ENCODE assay signal across 9 mouse cellular contexts in the genomic region with DNA sequence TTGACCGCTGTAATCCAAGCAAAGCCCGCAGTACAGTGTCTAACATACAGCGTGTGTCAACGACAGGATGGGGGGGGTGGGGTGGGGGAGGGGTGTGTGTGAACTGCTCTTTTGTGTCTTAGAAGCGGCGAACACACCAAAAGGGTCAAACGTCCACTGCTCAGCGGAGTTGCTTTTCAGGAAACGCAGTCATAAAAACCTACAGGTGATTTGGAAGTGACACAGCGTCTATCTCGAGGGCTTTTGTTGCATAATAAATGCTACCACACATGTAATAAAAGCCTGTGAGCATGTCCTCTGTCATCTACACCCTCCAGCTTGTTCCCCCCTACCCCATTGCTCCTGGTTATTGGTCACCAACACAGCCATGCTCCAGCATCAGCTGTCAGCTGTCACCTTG. TPM values are rescaled to one million over a fixed set of nuclear protein-coding genes. Genes with fewer than 3 reads are reported as not detected.
DNase-seq lines count a peak whose midpoint lies in the region; ATAC-seq and TF ChIP-seq lines count a peak whose summit lies in the region.
"Had no signal": no experiment of that assay in that cellular context is flagged by ENCODE, and none has a peak within 500 bp of the region (broad histone marks: within the 10 kb centered on the region; RNA-seq: fewer than 3 reads in every experiment).

No protein-coding gene starts in this region.

- peak overlapping the region; percentile 21; the same call in 1 of the 2 replicates for H3K9ac ChIP-seq in kidney, embryonic 15.5 days
- no peak overlapping the region; the same call in 1 of the 2 replicates for H3K9ac ChIP-seq in hindbrain, postnatal 0 days (replicated peaks; ENCODE audit: low read length)
- peak overlapping the region; percentile 32; the same call in 1 of the 2 replicates for H3K9ac ChIP-seq in midbrain, embryonic 15.5 days

- 0 out of 2 replicates have a peak, but pooled peaks cover 9% of the 10 kb centered on the region for H3K27me3 ChIP-seq in kidney, embryonic 15.5 days
- H3K27me3 ChIP-seq in hindbrain, postnatal 0 days (ENCODE audit: insufficient read depth, low read length) = no peaks in the 10 kb centered on the region
- H3K27me3 ChIP-seq in midbrain, embryonic 15.5 days (replicated peaks) = no peaks in the 10 kb centered on the region
- H3K27me3 ChIP-seq: Patski had no signal

- peak overlapping the region; percentile 37 for H3K4me3 ChIP-seq in kidney, embryonic 15.5 days (replicated peaks)
- 0 out of 2 replicates have a peak overlapping the region, but pooled peaks have one; percentile 10 for H3K4me3 ChIP-seq in cortical plate, adult 2 months (ENCODE audit: insufficient read depth, low read length)
- H3K4me3 ChIP-seq in hindbrain, postnatal 0 days (ENCODE audit: low read length) = 0 out of 2 replicates have a peak overlapping the region, but pooled peaks have one; percentile 14
- H3K4me3 ChIP-seq in midbrain, embryonic 15.5 days = peak overlapping the region; percentile 27

- peak overlapping the region; percentile 67 for H3K4me2 ChIP-seq in kidney, embryonic 15.5 days
- H3K4me2 ChIP-seq in hindbrain, postnatal 0 days (ENCODE audit: low read depth, low read length) = peak overlapping the region; percentile 54
- peak overlapping the region; percentile 53 for H3K4me2 ChIP-seq in midbrain, embryonic 15.5 days

- DNase-seq in kidney, adult 18-20 months = no peak
- peak; percentile 34 for DNase-seq in hindbrain, postnatal 0 days (ENCODE audit: low spot score)
- DNase-seq in left cerebral cortex, adult 18-20 months (ENCODE audit: low spot score in 2 of 2) = no peak
- no peak for DNase-seq in right cerebral cortex, postnatal 14 days
- DNase-seq in layer of hippocampus, adult 8-10 months (ENCODE audit: low spot score in 2 of 2) = no peak

- H3K9me3 ChIP-seq in kidney, embryonic 15.5 days (replicated peaks) = no peaks in the 10 kb centered on the region
- H3K9me3 ChIP-seq in hindbrain, postnatal 0 days (ENCODE audit: low read length) = no peaks in the 10 kb centered on the region
- no peaks in the 10 kb centered on the region for H3K9me3 ChIP-seq in midbrain, embryonic 15.5 days

- H3K36me3 ChIP-seq in kidney, embryonic 15.5 days = no peaks in the 10 kb centered on the region
- no peaks in the 10 kb centered on the region for H3K36me3 ChIP-seq in hindbrain, postnatal 0 days (ENCODE audit: insufficient read depth, low read length)
- no peaks in the 10 kb centered on the region for H3K36me3 ChIP-seq in midbrain, embryonic 15.5 days (replicated peaks)

- WGBS in kidney, embryonic 15.5 days = 7% methylated on average over 11 of the region's 11 CpGs
- WGBS in hindbrain, postnatal 0 days = 19% methylated on average over 11 of the region's 11 CpGs
- 23% methylated on average over 11 of the region's 11 CpGs for WGBS in midbrain, embryonic 15.5 days

- no peak for TF ChIP-seq POLR2A in cortical plate, adult 2 months (IDR thresholded peaks at IDR 0.05; ENCODE audit: extremely low read depth, insufficient read depth, low read length)

- H3K27ac ChIP-seq in kidney, embryonic 15.5 days = peak overlapping the region; percentile 91
- no peak overlapping the region for H3K27ac ChIP-seq in cortical plate, adult 2 months (ENCODE audit: insufficient read depth, low read length)
- peak overlapping the region; percentile 70 for H3K27ac ChIP-seq in hindbrain, postnatal 0 days
- peak overlapping the region; percentile 53 for H3K27ac ChIP-seq in midbrain, embryonic 15.5 days

- no peak for ATAC-seq in kidney, embryonic 15.5 days (replicated peaks; ENCODE audit: low FRiP score)
- no peak for ATAC-seq in hindbrain, postnatal 0 days
- no peak for ATAC-seq in midbrain, embryonic 15.5 days (replicated peaks)
- ATAC-seq: Patski had no signal

- no peak for TF ChIP-seq CTCF in cortical plate, adult 2 months (IDR thresholded peaks at IDR 0.05; ENCODE audit: extremely low read depth, insufficient read depth, low read length)
- no peak for TF ChIP-seq CTCF in hindbrain, postnatal 0 days (IDR thresholded peaks at IDR 0.05; ENCODE audit: low read depth)

- H3K4me1 ChIP-seq in kidney, embryonic 15.5 days = peaks cover 29% of the 10 kb centered on the region
- H3K4me1 ChIP-seq in cortical plate, adult 2 months (ENCODE audit: control insufficient read depth, insufficient read depth, low read length) = peaks cover 6% of the 10 kb centered on the region
- H3K4me1 ChIP-seq in hindbrain, postnatal 0 days (ENCODE audit: insufficient read depth, low read length) = 0 out of 2 replicates have a peak, but pooled peaks cover 4% of the 10 kb centered on the region
- H3K4me1 ChIP-seq in midbrain, embryonic 15.5 days = peaks cover 17% of the 10 kb centered on the region

RNA-seq across cellular contexts. Expression of a gene that starts 4.5 kb away (rescaled TPM):
- 29.0 and 33.5 TPM in 2 replicates for polyA plus RNA-seq in kidney, embryonic 15.5 days (2015; fragmentation: Nextera tagmentation; extraction: Ambion mirVana)
- polyA plus RNA-seq in cortical plate, adult 2 months (2012; rRNA removed) = 20.5 and 44.2 TPM in 2 replicates
- total RNA-seq in hindbrain, postnatal 0 days (2014; rRNA removed) = 27.2 and 33.5 TPM in 2 replicates
- polyA plus RNA-seq in hindbrain, postnatal 0 days (2015; fragmentation: Nextera tagmentation; extraction: Ambion mirVana) = 30.8 and 32.2 TPM in 2 replicates
- 39.3 and 47.2 TPM in 2 replicates for polyA plus RNA-seq in midbrain, embryonic 15.5 days (2015; fragmentation: Nextera tagmentation; extraction: Ambion mirVana)
- total RNA-seq in left cerebral cortex, adult 18-20 months (2021) = 100 to 1,000 TPM; 101 to 102 TPM
- total RNA-seq in layer of hippocampus, adult 8-10 months (2022) = 100 to 1,000 TPM in 3 of 4 experiments, 10 to 100 TPM in 1; 93.3 to 145 (median 128) TPM

RNA-seq across cellular contexts. Expression of a gene that starts 34.9 kb away (rescaled TPM):
- 3.8 and 4.1 TPM in 2 replicates for polyA plus RNA-seq in kidney, embryonic 15.5 days (2015; fragmentation: Nextera tagmentation; extraction: Ambion mirVana)
- 0.50 and 0.53 TPM in 2 replicates for polyA plus RNA-seq in cortical plate, adult 2 months (2012; rRNA removed)
- 0.90 and 0.94 TPM in 2 replicates for total RNA-seq in hindbrain, postnatal 0 days (2014; rRNA removed)
- polyA plus RNA-seq in hindbrain, postnatal 0 days (2015; fragmentation: Nextera tagmentation; extraction: Ambion mirVana) = 0.21 and 0.33 TPM in 2 replicates
- polyA plus RNA-seq in midbrain, embryonic 15.5 days (2015; fragmentation: Nextera tagmentation; extraction: Ambion mirVana) = 0.36 and 0.52 TPM in 2 replicates
- under 1 TPM; 0.16 to 0.54 TPM for total RNA-seq in left cerebral cortex, adult 18-20 months (2021)
- total RNA-seq in layer of hippocampus, adult 8-10 months (2022) = under 1 TPM; 0.16 to 0.32 (median 0.23) TPM
- polyA plus RNA-seq: Patski had no signal
